Mouse (Mus musculus) lung, postnatal 10 days (tissue): ENCODE results near the gene Vegfa.

Experiments used
- DNase-seq: peaks from one replicate; pipeline ENCODE4 v3.0.0; 2021

Gene Vegfa

DNA sequence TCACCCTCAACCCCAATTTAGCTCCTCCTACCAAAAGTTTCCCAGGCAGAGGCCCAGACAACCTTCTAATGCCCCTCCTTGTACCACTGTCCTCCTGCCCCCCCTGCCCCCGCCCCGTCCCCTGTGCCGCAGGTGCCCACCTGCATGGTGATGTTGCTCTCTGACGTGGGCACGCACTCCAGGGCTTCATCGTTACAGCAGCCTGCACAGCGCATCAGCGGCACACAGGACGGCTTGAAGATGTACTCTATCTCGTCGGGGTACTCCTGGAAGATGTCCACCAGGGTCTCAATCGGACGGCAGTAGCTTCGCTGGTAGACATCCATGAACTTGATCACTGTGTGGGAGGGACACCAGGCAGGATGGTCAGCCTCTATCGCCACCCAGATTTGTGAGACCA lies 7.0 kb downstream of the Vegfa start:
- no peak for DNase-seq

DNA sequence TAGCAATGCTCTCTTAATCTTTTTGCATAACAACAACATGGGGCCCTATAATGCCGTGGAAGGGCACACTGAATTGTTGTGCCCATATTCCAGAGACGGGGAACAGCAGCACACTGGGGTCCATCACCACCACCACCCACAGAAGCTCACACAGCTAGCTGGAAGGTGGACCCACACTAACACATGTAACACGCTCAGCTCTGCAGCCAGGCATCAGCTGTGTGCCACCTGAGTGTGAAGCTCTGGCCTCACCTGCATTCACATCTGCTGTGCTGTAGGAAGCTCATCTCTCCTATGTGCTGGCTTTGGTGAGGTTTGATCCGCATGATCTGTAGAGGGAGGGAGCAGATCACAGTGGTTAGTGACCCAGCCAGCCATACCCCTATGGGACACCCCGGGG lies 8.0 kb downstream of the Vegfa start:
- no peak for DNase-seq

DNA sequence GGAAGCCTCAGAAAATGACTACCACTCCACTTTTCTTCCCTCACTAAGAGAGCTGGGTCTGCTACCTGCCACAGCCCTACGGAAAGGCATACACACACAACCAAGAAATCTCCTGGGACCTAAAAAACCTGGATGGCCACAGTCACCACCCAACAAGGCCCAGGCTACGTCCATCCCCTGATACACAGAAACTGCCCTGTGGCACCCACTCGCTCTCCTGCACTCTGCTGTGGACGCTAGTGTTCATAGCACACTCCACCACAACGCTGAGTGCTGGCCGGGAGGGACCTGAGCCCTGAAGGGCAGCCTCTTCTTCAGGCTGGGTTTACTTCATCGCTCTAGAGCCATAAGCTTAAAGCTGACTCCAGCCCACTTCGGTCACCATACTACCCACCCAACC lies 8.6 kb downstream of the Vegfa start:
- no peak for DNase-seq

DNA sequence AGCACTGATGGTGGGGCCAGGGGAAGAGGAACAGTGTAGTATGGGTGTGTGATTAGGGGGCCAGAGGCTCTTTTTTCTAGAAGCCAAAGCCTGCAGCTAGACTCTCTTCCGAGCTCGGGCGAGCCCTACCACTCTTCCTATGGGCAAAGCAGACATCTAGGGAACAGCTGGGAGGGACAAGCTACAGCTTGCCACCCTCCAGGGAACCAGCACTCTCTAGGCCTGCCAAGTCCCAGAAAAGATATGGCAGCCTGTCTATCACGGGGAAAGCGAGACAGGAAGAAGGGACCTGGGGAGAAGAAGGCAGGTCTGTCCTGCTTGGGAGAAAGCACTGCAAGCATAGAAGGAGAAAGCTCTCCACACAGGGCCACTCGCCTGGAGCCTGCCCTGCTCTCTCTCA lies 9.2 kb downstream of the Vegfa start:
- DNase-seq, result no peak

DNA sequence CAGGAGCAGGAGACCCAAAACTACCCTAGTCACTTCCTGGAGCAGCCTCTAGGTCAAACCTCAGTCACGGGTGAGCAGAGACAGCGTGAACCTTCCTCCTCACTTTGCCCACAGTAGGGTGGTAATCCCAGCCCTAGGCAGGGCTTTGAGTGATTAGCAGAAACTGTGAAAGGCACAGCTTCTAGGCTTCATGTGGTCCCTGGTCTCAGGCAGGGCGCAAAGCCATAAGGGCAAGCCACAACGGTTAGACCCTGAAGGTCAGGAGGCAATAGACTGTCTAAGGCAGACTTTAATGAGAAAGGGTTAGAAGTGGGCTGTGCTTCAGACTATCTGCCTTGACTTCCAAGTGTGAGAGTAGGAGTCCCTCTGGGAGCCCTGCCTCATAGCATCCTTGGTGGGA lies 9.7 kb downstream of the Vegfa start:
- DNase-seq, result no peak

DNA sequence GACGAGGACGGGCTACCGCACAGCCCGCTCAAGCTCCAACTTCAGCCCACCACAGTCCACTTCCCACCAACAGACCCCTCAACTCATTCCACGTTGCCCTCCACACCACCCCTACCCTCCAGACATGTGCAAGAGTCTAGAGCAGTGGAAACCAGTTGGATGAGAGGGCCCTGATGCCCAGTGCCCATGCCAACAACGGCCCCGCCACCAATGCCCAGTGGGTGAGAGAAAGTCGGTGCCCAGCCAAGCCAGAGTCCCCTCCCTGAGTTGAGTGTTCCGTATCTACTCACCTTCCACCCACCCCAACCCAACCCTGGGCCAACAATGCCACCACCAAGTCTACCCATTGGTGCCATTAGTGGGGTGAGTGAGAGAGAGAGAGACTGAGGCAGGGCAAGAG lies 10.4 kb downstream of the Vegfa start:
- DNase-seq, result no peak

DNA sequence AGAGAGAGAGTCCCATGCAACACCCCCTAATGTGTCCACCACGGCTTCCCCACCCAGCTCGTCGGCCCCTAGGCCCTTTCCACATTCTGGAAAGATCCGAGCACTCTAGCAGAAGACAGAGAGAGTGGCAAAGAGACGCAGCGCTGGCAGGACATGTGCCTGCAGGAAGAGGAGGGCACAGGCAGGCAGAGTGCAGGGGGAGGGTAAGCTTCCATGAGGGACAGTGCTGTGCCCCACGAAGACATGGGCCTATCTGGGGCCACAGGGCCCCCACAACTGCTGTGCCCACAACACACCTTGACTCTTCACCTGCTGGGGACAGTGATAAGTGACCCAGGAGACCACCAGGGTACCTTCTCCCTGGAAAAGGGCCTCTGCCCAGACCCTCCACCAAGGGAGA lies 11.0 kb downstream of the Vegfa start:
- DNase-seq, result no peak

DNA sequence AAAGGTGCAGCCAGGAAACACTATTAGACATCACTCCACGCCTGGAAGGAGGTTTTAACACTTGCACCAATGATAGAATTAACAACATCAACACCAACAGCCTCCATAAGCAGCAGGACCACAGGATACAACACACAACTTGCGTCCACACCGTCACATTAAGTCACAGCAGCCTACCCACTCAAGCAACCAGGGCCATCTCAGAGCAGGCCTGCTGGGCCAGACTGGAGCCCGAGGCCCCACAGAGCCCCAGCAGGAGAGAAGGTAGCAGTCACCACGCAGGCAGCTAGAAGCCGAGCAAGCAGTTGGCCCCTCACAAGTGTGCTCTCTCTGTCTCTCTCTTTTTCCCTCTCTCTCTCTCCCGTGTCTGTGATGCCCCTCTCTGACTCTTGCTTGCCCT lies 11.6 kb downstream of the Vegfa start:
- no peak for DNase-seq

DNA sequence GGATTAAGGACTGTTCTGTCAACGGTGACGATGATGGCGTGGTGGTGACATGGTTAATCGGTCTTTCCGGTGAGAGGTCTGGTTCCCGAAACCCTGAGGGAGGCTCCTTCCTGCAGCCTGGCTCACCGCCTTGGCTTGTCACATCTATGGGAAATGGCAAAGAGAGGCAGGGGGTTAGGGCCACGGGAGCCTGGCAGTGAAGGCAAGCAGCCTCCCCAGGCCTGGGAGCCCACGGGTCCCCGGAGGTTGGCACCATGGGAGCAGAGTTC lies 13.5 kb downstream of the Vegfa start:
- DNase-seq, result no peak

DNA sequence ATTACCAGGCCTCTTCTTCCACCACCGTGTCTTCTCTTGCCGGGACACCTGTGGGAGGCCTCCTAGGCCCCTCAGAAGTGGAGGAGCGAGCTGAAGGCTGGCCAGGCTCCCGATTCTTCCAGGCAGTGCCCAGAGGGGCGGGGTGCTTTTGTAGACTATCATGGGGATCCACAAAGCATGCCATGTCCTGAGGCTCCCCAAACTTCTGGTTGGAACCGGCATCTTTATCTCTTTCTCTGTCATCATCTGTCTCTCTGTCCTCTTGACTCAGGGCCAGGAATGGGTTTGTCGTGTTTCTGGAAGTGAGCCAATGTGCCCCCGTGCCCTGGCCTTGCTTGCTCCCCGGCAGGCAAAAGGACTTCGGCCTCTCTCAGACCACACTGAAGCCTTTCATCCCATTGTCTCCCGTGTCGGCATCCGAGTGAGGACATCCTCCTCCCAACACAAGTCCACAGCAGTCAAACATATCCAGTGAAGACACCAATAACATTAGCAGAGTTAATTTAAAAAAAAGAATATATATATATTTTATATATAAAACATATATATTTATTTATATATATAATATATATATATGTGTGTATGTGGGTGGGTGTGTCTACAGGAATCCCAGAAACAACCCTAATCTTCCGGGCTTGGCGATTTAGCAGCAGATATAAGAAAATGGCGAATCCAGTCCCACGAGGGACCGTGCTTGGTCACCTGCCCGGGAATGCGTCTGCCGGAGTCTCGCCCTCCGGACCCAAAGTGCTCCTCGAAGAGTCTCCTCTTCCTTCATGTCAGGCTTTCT lies 14.0 kb downstream of the Vegfa start:
- DNase-seq, result no peak

DNA sequence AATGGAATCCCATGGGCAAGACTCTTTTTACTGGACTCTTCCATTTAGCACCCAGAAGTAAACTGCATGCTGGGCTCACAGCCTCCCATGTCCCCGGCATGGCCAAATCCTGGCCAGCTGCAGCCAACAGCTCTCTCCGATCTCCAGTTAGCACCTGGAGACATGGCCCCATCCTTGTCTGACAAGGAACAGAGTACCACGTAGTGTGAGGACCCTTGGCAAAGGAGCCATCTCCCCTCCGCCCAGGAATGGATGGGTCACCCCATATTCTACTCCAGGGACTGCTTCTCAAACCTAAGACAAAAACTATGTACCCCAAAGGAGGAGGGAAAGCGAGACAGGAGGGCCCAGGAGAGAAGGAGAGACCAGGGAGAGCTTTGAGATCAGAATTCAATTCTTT lies 15.6 kb downstream of the Vegfa start:
- DNase-seq, result no peak

DNA sequence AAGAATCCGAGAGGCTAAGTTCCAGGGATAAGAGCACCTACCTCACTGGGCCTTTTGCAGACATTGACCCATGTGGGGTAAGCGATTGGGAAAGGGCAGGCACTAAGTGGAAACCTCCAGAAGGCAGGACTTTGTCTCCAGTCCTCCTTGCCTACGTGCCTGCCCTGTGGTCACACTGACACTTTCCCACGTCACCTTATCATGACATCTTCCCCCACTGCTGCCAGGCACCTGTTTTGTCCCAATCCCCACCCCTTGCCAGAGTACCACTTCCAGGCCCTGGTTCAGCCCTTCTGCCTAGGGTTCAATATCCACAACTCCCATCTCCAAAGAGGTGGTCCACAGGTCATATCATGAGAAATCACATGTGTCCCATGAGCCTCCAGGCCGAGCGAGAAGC lies 16.2 kb downstream of the Vegfa start:
- no peak for DNase-seq

DNA sequence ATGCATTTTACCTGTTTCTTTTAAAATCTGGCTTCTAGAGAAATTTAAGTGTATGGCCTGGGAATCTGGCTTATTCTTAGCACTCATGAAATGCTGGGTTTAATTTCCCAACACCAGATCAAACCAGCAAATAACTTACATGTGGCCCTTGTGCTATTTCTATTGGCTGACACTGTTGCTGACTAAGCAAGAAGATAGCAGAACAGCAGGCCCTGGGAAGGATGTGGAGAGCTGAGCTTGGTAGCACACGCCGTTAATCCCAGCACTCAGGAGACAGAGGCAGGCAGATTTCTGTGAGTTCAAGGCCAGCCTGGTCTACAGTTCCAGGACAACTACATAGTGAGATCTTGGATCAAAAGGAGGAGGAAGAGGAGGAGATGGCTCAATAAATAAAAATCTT lies 17.2 kb downstream of the Vegfa start:
- DNase-seq, result no peak

DNA sequence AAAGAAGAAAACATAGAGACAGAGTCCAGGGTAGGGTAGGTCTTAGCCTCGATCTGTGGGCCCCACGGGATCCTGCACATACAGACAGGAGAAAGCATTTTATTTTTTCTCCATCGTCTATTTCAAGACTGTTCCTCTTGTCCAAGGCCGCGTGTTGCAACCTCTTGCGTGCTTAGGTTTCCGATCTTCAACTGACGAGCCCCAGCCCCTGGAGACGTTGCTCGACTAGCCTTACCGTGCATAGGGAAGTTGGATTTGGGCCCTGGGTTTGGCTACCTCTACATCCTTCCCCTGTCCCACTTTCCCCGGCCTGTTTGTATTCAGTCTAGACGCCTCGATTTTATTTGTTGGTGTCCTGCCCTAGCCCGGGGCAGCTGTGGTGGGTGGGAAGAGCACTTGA lies 18.6 kb downstream of the Vegfa start:
- no peak for DNase-seq

DNA sequence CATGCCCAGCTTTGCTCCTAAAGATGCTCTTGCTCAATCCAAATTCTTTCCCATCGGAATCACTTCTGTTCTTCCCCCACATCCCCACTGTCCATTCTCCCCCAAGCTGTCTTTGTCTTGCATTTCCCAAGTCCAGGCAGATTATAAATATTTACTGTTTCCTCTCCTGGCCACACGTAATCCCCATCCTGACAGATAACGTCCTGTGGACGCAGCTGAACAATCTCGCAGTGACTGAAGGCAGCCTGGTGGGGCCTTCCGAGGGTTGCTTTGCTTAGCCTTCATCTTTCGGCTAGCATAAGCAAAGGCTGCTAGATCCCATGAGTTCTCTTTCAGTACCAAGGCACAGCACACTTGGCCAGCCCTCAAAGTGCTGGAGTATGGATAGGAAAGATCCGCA lies 20.0 kb downstream of the Vegfa start:
- no peak for DNase-seq

DNA sequence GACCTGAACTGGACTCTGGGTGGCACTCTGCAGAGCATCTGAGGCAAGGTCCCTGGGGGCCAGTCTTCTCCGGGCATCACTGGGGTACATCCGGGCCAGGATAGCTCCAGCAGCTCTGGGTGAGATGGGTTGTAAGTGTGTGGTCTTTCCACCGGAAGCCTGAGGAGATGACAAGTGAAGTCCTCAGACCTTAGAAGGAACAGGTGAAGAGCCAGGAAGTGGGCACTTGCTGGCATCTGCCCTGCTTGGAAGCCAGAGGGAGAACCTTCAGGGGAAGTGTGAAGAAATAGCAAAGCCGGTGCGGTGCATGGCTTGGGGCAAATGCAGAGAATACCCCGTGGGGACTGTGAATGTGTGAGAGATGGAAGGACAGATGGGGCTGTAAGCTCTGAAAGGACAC lies 21.7 kb downstream of the Vegfa start:
- DNase-seq, result no peak

DNA sequence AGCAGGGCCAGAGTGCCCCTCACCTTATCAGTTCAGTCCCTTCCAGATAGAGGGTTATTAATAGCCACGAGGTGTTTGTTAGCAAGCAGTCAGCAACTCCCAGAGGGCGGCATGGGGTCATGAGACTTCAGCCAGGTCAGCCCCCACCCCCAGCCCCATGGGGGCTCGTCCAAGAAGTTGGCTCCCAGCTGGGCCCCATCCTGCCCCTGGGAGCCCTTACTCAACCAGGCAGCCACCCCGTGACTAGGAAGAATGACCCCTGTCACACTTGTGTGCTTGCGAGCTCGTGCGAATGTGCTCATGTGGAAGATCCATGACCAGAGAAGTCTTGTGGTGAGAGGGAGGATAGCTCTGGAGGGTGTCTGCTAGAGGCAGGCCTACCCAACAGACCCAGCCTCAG lies 23.0 kb downstream of the Vegfa start:
- DNase-seq, result no peak

DNA sequence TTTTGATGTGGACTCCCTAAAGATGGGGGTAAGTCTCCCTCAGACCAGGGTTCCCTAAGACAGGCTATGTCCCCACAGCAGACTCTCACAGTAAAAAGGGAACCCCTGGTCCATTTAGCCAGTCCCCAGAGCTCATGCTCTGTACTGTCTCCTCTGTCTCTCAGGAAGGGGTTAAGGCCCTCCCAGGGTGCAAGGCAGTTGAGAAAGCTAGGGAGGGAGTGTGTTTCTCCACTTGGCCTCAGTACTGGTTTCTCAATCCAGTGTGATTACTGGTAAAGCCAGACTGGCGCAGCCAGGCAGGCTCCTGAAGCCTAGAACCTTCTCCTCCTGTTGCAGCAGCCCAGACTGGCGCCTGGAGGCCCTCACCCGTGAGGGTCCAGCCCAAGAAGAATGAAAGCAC lies 26.7 kb downstream of the Vegfa start:
- no peak for DNase-seq

DNA sequence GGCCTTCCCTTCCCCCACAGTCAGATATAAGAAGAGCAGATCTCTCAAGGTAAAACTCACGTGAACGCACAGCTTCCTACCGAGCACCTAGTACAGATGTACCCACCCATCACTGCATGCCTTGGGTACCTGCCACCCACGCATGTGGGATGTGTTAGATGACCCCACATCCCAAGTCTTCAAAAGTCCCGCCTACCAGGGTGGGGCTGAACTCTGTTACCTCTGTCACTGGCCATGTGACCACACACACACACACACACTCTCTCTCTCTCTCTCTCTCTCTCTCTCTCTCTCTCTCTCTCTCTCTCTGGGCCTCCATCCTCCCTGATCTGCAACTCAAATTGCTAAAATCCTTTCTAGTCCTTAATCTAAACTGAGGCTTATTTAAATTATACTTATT lies 27.7 kb downstream of the Vegfa start:
- no peak for DNase-seq

DNA sequence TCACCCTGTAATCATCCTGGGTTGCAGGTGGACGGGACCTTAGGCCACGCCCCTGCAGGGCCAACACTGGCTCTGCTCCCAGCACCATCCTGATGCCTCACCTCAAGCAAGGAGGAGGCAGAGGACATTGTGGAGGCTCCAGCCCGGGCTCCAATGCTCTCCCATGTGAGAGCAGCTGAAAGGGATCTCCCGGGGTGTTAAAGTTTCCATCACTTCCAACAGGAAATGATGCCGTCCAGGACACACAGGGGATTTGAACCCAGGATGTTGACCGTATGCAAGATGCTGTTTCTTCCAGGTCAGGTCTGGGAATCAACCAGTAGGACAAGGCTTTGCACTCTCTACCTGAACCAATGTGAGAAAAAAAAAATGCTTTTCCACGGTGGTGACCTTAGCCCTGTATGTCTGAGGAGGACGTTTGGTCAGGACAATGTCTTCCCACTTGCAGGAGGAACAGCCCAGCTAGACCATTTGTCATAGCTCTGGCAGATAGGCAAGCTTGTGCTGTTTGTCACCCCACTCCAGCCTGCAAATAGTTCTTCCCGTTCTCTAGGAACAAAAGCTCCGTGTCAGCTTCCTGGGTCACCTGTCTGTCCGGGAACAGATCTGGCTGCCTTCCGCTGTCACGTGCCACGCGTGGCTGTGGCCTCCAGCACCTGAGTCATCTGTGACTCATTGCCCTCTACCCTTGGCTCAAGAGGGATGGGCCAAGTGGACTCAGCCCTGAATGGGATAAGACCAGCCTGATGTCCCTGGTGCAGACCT lies 28.3 kb downstream of the Vegfa start:
- no peak for DNase-seq

DNA sequence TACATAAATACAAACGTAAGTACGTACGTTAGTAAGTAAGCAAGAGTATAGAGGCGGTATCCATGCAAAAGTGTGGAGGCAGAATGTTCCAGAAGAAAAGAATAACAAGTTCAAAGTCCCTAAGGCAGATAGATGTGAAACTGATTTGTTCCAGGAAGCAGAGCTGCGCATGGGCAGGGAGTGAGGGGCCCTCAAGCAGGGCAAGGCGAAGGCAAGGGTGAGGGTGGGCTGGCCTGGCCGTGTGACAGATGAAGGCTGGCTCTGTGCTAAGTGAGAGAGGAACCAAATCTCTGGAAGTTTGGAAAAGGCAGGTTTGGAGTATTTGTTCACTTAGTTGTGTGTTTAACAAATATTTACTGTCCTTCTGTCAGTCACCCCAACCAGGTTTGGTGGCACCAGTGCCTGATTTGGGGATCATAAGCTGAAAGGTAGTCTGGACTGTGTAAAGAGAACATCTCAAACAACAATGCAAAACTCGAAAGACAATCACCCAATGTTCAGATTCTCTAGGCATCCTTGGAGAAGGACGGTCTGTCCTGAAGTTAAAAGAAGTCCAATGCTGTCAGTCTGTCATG lies 32.7 kb downstream of the Vegfa start:
- DNase-seq, result no peak

DNA sequence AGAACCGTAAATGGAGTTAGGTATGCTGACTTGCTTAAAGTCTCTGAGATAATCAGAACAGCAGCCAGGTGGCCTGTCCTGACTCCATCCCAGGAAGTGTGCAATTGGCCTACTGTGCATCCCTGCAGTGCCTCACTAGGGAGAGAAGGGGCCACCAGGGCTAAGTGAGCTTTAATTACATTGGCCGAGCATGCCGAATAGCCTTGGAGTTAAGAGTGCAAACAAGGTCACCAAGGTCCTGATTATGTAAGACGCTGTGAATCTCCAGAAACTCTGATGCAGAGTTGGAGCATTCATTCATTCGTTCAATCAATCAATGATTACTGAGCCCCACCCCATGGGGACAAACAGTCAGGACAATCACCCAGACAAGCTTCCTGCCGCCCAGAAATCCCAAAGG lies 33.8 kb downstream of the Vegfa start:
- no peak for DNase-seq

DNA sequence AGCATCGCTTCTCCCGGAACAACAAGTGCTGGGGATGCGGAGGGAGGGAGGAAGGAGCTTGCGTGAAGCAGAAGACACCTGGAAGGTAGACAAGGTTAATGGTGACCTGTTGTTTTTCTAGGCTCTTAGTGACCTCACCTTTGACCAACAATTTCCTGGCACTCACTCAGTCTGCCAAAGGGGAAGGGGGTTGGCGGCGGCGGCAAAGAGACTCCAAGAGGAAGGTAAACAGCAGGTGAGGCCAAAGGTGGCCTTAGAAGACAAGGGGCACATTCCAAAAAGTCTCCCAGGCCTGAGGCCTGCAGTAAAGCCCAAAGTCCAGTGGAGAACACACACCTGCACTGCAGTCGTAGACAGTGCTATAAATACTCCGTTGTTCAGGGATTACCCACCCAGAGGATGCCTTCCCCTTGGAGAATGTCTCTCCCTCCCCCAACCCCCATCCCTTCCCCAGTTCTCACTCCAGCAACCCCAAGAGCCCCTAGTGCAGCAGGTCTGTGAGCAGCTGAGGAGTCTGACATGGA lies 35.2 kb downstream of the Vegfa start:
- no peak for DNase-seq

DNA sequence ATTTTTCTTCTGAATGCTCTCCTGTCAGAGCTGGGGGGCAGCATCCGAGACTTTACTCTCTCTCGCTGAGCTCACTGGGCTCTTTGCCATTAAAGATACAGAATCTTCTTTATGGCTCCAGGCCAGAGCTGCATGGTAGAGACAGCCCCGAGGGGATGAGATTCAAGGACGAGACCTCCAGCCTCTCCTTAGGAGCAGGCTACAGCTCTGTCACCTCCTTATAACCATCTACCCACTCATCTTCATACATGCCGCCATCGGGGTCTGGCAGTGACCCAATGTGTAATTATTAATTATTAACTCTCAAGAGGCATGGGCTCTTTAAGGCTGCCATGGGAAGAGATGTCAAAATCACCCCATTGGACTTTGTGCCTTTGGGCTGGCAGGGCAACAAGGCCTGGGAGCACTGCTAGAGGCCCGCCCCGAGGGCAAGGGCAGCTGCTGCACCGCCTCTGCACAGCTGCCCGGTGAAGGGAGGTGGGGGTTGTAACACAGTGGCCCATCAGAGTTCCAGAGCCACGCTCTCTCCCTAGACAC lies 37.8 kb downstream of the Vegfa start:
- DNase-seq, result no peak
